Mouse (Mus musculus) urinary bladder, adult 2 months (tissue): ENCODE data around the gene Anxa1. TPM values are rescaled to one million over a fixed set of nuclear protein-coding genes. Genes with fewer than 3 reads are reported as not detected.
A peak's percentile ranks its signal among the peaks of the same experiment; 100 is the strongest.

Source experiments
- DNase-seq: peaks from one replicate; pipeline ENCODE4 v3.0.0; 2022; ENCODE audit warnings: low spot score
- polyA plus RNA-seq: library from polyadenylated mRNA; depleted of rRNA; stranded (reverse); fragments of >200 nt; gene quantifications from 2 replicates; pipeline ENCODE4 v1.2.3, GENCODE M21; 2012; rRNA removed

The Anxa1 gene
- polyA plus RNA-seq, 1 experiment: 149 TPM

DNA sequence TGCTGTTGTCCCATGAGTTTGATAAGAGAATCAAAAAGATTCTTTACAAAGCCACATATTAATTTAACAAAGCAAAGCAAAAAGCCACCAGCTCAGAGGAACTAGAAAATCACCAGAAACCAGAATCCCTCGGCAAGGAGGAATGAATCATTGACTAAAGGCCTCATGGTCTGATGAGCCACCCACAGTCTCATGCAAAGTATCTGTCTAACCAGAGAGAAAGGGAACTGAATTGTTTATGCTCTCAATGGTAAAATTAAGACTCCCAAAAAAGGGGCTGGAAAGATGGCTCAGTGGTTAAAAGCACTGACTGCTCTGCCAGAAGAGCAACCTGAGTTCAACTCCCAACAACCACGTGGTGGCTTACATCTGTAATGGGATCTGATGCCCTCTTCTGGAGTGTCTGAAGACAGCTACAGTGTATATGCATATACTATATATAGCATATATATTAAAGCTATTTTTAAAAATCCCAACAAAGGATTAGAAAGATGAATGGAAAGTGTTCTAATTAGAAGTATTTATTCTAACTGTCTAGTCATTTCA is 9.5 kb downstream of the Anxa1 start:
- DNase-seq: no peak

DNA sequence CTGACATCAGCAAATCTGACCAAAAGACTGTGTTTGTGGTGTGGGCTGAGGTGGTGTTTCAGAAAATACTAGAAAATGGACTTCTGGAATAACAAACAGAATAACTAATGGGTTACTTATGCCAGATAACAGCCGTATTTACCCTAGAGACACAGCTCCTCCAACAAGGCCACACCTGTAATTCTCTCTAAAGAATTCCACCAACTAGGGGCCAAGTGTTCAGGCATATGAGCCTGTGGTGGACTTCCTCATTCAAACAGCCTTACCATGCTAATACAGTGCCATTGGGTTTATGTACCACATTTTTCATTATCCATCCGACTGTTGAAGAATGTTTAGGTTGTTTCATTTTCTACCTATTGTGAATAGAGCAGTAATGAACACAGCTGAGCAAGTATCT is 20.6 kb downstream of the Anxa1 start:
- no peak for DNase-seq

DNA sequence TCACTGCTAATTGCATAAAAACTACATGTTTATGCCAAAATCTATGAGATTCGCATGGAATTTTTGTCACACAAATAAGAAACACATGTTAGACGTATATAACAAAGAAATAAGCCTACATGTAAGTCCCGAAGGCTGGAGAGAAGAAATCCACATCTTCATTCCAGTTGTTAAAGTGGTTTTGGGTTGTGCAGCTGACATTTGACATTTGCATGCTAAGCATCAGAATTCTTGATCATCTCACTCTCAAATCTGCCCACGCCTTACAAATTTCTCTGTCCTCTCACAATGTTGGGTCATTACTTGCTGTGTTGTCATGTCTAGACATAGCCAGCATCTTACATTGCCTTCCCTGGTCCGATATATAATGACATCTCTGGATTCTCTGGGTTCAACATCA is 24.2 kb downstream of the Anxa1 start:
- no peak for DNase-seq

DNA sequence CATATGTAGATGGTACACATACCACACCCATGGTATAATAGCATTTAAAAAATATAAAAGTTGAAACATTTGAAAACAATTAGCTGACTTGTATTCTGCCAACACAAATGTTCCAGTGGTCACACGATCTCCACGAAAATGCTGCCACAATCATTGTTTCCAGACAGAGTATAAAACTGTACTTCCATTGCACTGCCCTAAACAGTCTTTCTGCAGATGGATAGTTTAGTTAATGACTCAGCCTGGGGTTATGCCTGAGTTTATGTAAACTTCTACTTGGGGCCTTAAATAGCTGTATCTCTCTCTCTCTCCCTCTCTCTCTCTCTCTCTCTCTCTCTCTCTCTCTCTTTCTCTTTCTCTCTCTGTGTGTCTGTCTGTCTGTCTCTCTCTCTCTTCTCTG is 24.7 kb downstream of the Anxa1 start:
- DNase-seq: no peak

DNA sequence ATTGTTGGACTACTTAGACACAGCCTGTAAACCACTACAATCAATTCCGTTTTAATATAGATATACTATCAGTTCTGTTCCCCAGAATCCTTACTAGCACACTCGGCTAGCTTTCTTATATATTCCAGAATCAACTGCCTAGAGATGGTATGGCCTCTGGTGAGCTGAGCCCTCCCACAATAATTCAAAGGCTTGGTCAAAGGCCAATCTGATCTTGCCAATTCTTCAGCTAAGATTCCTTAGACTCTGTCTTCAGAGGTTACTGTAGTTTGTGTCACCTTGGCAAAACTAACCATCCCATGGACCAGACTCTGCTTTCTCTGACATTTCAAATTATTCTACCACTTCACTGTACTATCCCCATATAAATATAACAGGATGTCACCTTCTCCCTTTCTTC is 25.4 kb downstream of the Anxa1 start:
- no peak for DNase-seq

DNA sequence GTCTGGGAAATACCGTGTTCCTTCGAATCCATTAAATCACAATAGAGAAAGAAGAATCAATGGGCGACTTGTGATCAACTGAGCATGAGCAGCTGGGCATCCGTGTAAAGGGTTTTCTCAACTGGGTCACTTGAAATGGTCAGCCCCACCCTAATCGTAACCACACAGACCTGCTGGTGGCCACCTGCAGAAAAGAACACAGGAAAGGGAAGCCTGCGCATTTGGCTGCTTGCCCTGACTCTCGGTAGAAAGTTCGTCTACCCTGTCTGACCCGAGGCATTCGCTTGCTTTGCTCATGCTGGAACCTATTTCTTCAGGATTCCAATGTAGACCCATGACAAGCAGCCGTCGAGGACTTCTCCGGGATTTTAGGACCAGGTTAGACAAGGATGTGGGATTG is 25.8 kb downstream of the Anxa1 start:
- no peak for DNase-seq

DNA sequence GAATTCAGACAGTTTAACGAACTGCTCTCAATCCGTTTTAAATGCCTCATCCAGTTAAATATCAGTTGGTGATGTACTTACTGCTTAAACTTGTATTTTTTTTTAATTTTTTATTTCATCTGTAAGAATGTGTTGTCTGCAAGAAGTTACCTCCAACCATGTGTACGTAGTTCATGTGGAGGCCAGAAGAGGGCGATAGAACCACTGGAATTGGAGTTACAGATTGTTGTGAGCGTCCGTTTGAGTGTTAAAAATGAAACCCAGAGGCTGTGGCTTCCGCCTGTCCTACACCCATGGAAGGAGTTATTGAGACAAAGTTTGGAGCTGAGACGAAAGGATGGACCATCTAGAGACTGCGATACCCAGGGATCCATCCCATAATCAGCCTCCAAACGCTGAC is 27.5 kb downstream of the Anxa1 start:
- DNase-seq: no peak

DNA sequence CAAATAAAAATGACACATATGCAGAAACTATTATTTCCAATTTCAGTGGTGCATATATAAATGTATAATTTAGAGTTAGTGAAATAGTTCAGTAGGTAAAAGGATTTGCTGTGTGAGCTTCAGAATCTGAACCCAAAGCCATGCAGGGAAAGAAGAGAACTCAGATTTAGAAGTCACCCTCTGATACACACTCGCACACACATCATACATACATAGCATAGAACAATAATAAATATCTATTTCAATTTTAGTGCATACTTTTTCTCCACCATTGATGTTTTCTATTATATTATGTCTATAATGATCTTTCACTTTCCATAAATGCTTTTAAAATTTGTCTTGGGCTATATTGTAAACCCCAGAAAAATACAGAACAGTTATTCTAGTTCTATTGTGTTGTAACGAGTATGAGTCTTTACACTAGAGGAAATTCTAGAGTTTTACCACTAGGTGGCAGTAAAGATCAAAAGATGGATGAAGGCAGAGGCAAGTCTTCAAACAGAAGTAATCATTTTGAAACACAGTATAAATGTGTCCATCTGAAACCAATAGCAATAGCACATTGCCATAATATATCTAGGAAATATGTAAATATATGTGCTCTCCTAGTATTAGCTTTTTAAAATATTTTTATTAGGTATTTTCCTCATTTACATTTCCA is 28.7 kb downstream of the Anxa1 start:
- no peak for DNase-seq

DNA sequence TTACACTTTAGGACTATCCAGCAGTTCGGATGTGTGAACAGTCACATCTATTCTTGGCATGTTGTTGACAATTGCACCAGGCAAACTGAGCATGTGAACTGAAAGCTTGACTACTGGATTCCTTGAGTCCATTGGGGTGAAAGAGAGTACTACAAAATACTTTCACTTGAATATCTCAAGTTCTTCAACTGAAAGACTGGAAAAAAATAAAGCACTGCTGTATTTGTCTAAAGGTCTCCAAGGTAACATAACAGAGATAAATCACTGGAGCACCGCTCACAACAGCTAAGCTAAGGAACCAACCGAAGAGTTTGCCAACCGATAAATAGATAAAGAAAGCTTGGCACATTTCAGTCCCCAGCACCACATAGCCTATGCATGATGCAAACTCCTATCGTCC is 32.1 kb downstream of the Anxa1 start:
- DNase-seq: no peak

DNA sequence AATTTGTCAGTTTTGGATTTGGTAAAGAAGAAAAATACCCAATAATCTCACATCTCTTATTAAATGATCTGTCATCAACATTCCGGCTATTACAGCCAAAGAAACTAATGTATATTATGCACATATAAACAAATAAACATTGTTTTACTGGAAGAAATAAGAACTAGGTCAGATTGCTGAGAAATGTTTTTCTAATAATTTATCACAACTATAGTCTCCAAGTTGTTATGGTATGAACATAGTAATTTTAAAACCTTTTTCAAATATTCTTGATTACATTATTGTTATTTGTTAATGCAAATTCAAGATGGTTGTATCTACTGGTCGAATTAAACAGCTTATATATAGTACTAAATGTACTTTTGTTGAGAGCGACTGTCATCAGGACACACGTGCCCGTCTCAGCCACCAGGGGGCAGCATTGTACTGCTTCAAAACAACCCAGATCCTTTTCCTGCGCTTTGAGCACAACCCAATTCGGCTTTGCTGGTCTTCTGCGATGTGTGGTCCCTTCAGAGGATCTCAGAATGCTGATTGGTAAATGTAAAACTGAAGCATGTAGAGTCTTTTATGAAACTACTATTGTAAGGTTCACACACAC is 45.3 kb downstream of the Anxa1 start:
- DNase-seq: peak; percentile 48

DNA sequence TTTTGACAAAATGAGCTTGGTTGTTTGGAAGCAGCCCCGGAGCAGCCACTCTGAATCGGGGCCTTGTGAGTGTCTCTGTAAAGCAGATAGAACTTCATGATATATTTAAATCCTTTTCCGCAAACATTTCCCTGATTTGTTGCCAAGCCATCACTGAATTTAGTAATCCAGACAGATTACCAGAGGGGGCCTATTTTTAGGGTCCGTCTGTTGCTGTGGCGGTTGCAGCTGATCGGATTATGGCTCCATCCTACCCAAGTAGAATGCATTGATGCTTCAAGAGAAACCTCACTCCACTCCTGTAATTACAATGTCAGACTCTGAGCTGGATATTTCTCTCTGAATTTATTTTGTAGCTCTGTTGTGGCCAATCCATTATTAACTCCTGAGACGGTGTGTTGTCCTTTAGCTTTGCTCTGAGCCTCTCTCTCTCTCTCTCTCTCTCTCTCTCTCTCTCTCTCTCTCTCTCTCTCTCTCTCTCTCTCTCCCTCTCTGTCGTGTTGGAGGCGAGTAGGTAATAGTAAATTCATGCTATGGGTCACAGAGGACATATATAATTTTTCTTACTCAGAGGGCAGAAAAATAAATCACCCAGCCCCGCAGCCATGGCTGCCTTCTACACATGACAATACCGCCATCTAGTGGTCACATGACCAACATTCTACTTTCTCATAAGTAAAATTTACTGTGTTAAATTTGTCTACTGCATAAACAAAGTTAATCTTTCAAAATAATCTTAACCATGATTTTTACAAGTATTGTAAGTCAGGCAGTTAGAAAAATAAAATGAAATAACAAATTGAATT is 46.0 kb downstream of the Anxa1 start:
- no peak for DNase-seq

DNA sequence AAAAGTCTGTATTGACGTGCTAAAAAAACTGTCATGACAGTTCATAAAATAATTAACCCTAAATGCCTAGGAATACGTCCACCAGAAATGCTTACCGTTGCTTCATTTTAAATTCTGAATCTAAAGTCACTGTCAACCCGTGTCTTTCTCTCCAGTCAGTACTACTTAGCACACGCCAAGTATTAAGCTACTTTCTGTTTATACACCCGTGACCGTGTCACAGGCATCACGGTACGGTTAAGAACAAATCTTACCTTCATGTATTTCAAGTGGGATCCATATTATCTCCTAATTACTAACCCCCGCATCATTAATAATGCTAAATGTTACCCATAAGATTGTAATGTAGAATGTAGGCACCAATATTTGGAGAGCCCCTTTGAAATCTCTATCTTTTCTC is 46.7 kb downstream of the Anxa1 start:
- no peak for DNase-seq

Other genes with a start within 250 kb of the Anxa1 start
- 51.9 and 56.5 TPM in 2 replicates for gene Aldh1a1, start 101.8 kb upstream of the Anxa1 start, polyA plus RNA-seq